11 mouse cellular contexts compared by ENCODE assay signal in the genomic region with DNA sequence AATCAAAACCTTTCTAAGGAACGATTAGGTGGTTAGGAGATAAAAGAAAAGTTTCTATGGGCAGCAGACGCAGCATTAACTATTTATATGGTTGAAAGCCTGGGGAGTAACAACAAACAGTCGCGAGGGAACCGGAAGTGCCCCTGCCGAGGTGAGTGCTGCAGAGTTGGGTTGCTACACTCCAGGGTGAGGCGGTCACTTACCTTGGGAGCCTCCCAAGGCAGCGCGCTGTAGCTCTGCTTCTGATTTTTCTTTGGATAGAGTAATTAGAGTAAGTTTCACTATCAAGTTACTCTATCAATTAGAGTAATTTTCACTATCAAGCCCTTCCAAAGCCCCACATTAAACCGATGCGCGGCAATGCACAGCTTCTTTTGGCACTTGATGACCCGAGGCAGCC. TPM values are rescaled to one million over a fixed set of nuclear protein-coding genes. Genes with fewer than 3 reads are reported as not detected.
DNase-seq lines count a peak whose midpoint lies in the region; ATAC-seq and TF ChIP-seq lines count a peak whose summit lies in the region.
"Had no signal": no experiment of that assay in that cellular context is flagged by ENCODE, and none has a peak within 500 bp of the region (broad histone marks: within the 10 kb centered on the region; RNA-seq: fewer than 3 reads in every experiment).

No protein-coding gene starts in this region.

- H3K27ac ChIP-seq in kidney, embryonic 14.5 days (ENCODE audit: low read depth, low read length): no peak overlapping the region
- no peak overlapping the region for H3K27ac ChIP-seq in embryonic facial prominence, embryonic 10.5 days (replicated peaks)
- no peak overlapping the region for H3K27ac ChIP-seq in hindbrain, embryonic 14.5 days
- no peak overlapping the region for H3K27ac ChIP-seq in liver, embryonic 14.5 days
- H3K27ac ChIP-seq: left cerebral cortex, adult 2 months had no signal

- ATAC-seq in kidney, embryonic 14.5 days (ENCODE audit: low FRiP score, low TSS enrichment): no peak
- ATAC-seq in hindbrain, embryonic 14.5 days (ENCODE audit: low FRiP score): no peak
- ATAC-seq in liver, embryonic 14.5 days (ENCODE audit: insufficient read depth): no peak

- H3K4me3 ChIP-seq in kidney, embryonic 14.5 days (ENCODE audit: low read length): peak overlapping the region; percentile 12
- 0 out of 2 replicates have a peak overlapping the region, but pooled peaks have one; percentile 13 for H3K4me3 ChIP-seq in embryonic facial prominence, embryonic 10.5 days
- H3K4me3 ChIP-seq in hindbrain, embryonic 14.5 days (replicated peaks; ENCODE audit: low read length): no peak overlapping the region
- H3K4me3 ChIP-seq in liver, embryonic 14.5 days (ENCODE audit: insufficient read depth in 1 of 2, low read depth in 2 of 2, low read length in 2 of 2): peak overlapping the region in 1 of 2 experiments; percentile 1; a peak in 1 of 4 replicates
- H3K4me3 ChIP-seq: left cerebral cortex, adult 2 months had no signal

- no peak for TF ChIP-seq EP300 in liver, embryonic 14.5 days (IDR thresholded peaks at IDR 0.05; ENCODE audit: low read depth)

- peak overlapping the region; percentile 38 for H3K4me2 ChIP-seq in kidney, embryonic 14.5 days (replicated peaks; ENCODE audit: low read depth, low read length)
- peak overlapping the region; percentile 24 for H3K4me2 ChIP-seq in hindbrain, embryonic 14.5 days (replicated peaks)
- H3K4me2 ChIP-seq in liver, embryonic 14.5 days (ENCODE audit: low read depth): peak overlapping the region; percentile 28; the same call in 1 of the 2 replicates

- no peak for TF ChIP-seq CTCF in liver, embryonic 14.5 days (IDR thresholded peaks at IDR 0.05; ENCODE audit: low read depth)

- H3K27me3 ChIP-seq in kidney, embryonic 14.5 days (ENCODE audit: control insufficient read depth, insufficient read depth, low read length): no peaks in the 10 kb centered on the region
- no peaks in the 10 kb centered on the region for H3K27me3 ChIP-seq in embryonic facial prominence, embryonic 10.5 days (replicated peaks; ENCODE audit: low read depth, poor library complexity, severe bottlenecking)
- no peaks in the 10 kb centered on the region for H3K27me3 ChIP-seq in hindbrain, embryonic 14.5 days (ENCODE audit: control insufficient read depth, insufficient read depth, low read length)
- H3K27me3 ChIP-seq in liver, embryonic 14.5 days (ENCODE audit: control insufficient read depth, insufficient read depth, low read length): no peaks in the 10 kb centered on the region

- no peak for DNase-seq in kidney, adult 11 months
- no peak for DNase-seq in embryonic facial prominence, embryonic 10.5 days (ENCODE audit: low spot score)
- no peak for DNase-seq in hindbrain, embryonic 14.5 days (ENCODE audit: low spot score)
- DNase-seq in liver, embryonic 14.5 days (ENCODE audit: low read depth in 3 of 3, low spot score in 3 of 3): no peak
- DNase-seq in cerebellum, postnatal 4 days (ENCODE audit: low spot score in 2 of 2): no peak
- no peak for DNase-seq in left cerebral cortex, postnatal 4 days
- DNase-seq in left cerebral cortex, postnatal 36 days (ENCODE audit: low spot score in 2 of 2): no peak

- no peaks in the 10 kb centered on the region for H3K36me3 ChIP-seq in kidney, embryonic 14.5 days (ENCODE audit: control insufficient read depth, insufficient read depth, low read length)
- H3K36me3 ChIP-seq in embryonic facial prominence, embryonic 10.5 days (replicated peaks): no peaks in the 10 kb centered on the region
- H3K36me3 ChIP-seq in hindbrain, embryonic 14.5 days (replicated peaks; ENCODE audit: control insufficient read depth, insufficient read depth): no peaks in the 10 kb centered on the region
- H3K36me3 ChIP-seq in liver, embryonic 14.5 days (replicated peaks; ENCODE audit: control insufficient read depth, insufficient read depth, low read depth): no peaks in the 10 kb centered on the region
- H3K36me3 ChIP-seq: G1E had no signal

- H3K9ac ChIP-seq in kidney, embryonic 14.5 days (ENCODE audit: low read depth, low read length): no peak overlapping the region
- no peak overlapping the region for H3K9ac ChIP-seq in hindbrain, embryonic 14.5 days
- H3K9ac ChIP-seq in liver, embryonic 14.5 days (replicated peaks): no peak overlapping the region

- intact Hi-C loops in left cerebral cortex, postnatal 4 days (cut with DNase I): no loop called here
- intact Hi-C loops in left cerebral cortex, postnatal 36 days (cut with DNase I): no loop called here

- 43% methylated on average over 13 of the region's 13 CpGs for WGBS in kidney, embryonic 14.5 days
- 52% methylated on average over 13 of the region's 13 CpGs for WGBS in embryonic facial prominence, embryonic 10.5 days
- WGBS in hindbrain, embryonic 14.5 days: 50% methylated on average over 13 of the region's 13 CpGs
- WGBS in liver, embryonic 14.5 days (ENCODE audit: insufficient replicate concordance): 33% methylated on average over 13 of the region's 13 CpGs

- H3K4me1 ChIP-seq in kidney, embryonic 14.5 days (ENCODE audit: control insufficient read depth, insufficient read depth, low read length): no peaks in the 10 kb centered on the region
- H3K4me1 ChIP-seq in embryonic facial prominence, embryonic 10.5 days: peaks cover 6% of the 10 kb centered on the region
- no peaks in the 10 kb centered on the region for H3K4me1 ChIP-seq in hindbrain, embryonic 14.5 days (replicated peaks; ENCODE audit: control insufficient read depth, insufficient read depth, low read length)
- no peaks in the 10 kb centered on the region; a peak in 1 of 4 replicates for H3K4me1 ChIP-seq in liver, embryonic 14.5 days (replicated peaks; ENCODE audit: control insufficient read depth in 2 of 2, insufficient read depth in 2 of 2, low read length in 1 of 2)

- H3K9me3 ChIP-seq in kidney, embryonic 14.5 days (ENCODE audit: control insufficient read depth, low read length): no peaks in the 10 kb centered on the region
- no peaks in the 10 kb centered on the region for H3K9me3 ChIP-seq in embryonic facial prominence, embryonic 10.5 days
- H3K9me3 ChIP-seq in hindbrain, embryonic 14.5 days (ENCODE audit: control insufficient read depth, low read length): no peaks in the 10 kb centered on the region
- no peaks in the 10 kb centered on the region for H3K9me3 ChIP-seq in liver, embryonic 14.5 days (ENCODE audit: control insufficient read depth, low read length)

RNA-seq across cellular contexts. Expression of a gene that starts 25.7 kb away (rescaled TPM):
- not detected in 2 replicates for polyA plus RNA-seq in kidney, embryonic 14.5 days (2014; fragmentation: Nextera tagmentation; extraction: Ambion mirVana)
- not detected in 2 replicates for polyA plus RNA-seq in embryonic facial prominence, embryonic 10.5 days (2016; fragmentation: Nextera tagmentation; extraction: Ambion mirVana)
- not detected in 2 replicates for polyA plus RNA-seq in hindbrain, embryonic 14.5 days (2014; fragmentation: Nextera tagmentation; extraction: Ambion mirVana)
- not detected in 2 replicates for polyA plus RNA-seq in liver, embryonic 14.5 days (2012; rRNA removed)
- not detected in 2 replicates for polyA plus RNA-seq in liver, embryonic 14.5 days (2014; fragmentation: Nextera tagmentation; extraction: Ambion mirVana)
- total RNA-seq in left cerebral cortex, postnatal 4 days (2021): not detected
- not detected for total RNA-seq in left cerebral cortex, postnatal 36 days (2021)
- total RNA-seq: G1E; left cerebral cortex, adult 2 months; neutrophil, adult 5-6 weeks had no signal
- polyA plus RNA-seq: G1E had no signal
